Mouse (Mus musculus): ENCODE data around the gene Camta1.

GRCm38 (mm10) chr4:150888492-150888891 is 973.2 kb downstream of the Camta1 start:
- TF ChIP-seq EP300 (IDR thresholded peaks at IDR 0.05; ENCODE audit: low read depth) (no peak), CTCF (IDR thresholded peaks at IDR 0.05; ENCODE audit: low read depth) (no peak)
